Mouse (Mus musculus) limb, embryonic 15.5 days (tissue): ENCODE results near the gene Asna1. TPM values are rescaled to one million over a fixed set of nuclear protein-coding genes. Genes with fewer than 3 reads are reported as not detected.
A peak's percentile ranks its signal among the peaks of the same experiment; 100 is the strongest.

Experiments used
- ATAC-seq: fragments of 200-750 bp; cut with Nextera tagmentation; 2 replicates; pipeline ENCODE4 v1.8.0; 2017; ENCODE audit warnings: low read depth, moderate TSS enrichment; ENCODE audit not compliant: insufficient number of reproducible peaks, low FRiP score, low TSS enrichment
- H3K27ac ChIP-seq: fragments of 300-500 bp; sonication (generic); 2 replicates; pipeline ENCODE4 v1.5.1; 2015; ENCODE audit warnings: moderate library complexity, mild to moderate bottlenecking, inconsistent platforms
- H3K27me3 ChIP-seq: fragments of 300-500 bp; sonication (generic); 2 replicates; pipeline ENCODE4 v1.6.1; 2015; ENCODE audit warnings: inconsistent platforms
- H3K36me3 ChIP-seq: fragments of 300-500 bp; sonication (generic); 2 replicates; pipeline ENCODE4 v1.6.1; 2015; ENCODE audit warnings: inconsistent platforms
- H3K4me1 ChIP-seq: fragments of 300-500 bp; sonication (generic); 2 replicates; pipeline ENCODE4 v1.6.1; 2015; ENCODE audit warnings: inconsistent platforms
- H3K4me2 ChIP-seq: fragments of 300-500 bp; sonication (generic); 2 replicates; pipeline ENCODE4 v1.6.1; 2015; ENCODE audit warnings: mild to moderate bottlenecking, inconsistent platforms
- H3K4me3 ChIP-seq: fragments of 300-500 bp; sonication (generic); 2 replicates; pipeline ENCODE4 v1.5.1; 2015; ENCODE audit warnings: mild to moderate bottlenecking, inconsistent platforms
- H3K9ac ChIP-seq: fragments of 300-500 bp; sonication (generic); 2 replicates; pipeline ENCODE4 v1.6.1; 2015; ENCODE audit warnings: inconsistent platforms
- H3K9me3 ChIP-seq: fragments of 300-500 bp; sonication (generic); 2 replicates; pipeline ENCODE4 v1.6.1; 2016; ENCODE audit warnings: inconsistent platforms
- WGBS: fragments of 180-500 bp; shearing (Covaris S2); methylation state at CpG from one replicate; pipeline ENCODE4 v1.1.7; 2015; 5-methylcytosine and 5-hydroxymethylcytosine counted together
- polyA plus RNA-seq: library from polyadenylated mRNA; unstranded; fragments of >200 nt; fragmentation: Nextera tagmentation; extraction: Ambion mirVana; gene quantifications from 2 replicates; pipeline ENCODE4 v1.2.1, GENCODE M21; 2015

Asna1 gene
- 113 and 117 TPM in 2 replicates for polyA plus RNA-seq

DNA sequence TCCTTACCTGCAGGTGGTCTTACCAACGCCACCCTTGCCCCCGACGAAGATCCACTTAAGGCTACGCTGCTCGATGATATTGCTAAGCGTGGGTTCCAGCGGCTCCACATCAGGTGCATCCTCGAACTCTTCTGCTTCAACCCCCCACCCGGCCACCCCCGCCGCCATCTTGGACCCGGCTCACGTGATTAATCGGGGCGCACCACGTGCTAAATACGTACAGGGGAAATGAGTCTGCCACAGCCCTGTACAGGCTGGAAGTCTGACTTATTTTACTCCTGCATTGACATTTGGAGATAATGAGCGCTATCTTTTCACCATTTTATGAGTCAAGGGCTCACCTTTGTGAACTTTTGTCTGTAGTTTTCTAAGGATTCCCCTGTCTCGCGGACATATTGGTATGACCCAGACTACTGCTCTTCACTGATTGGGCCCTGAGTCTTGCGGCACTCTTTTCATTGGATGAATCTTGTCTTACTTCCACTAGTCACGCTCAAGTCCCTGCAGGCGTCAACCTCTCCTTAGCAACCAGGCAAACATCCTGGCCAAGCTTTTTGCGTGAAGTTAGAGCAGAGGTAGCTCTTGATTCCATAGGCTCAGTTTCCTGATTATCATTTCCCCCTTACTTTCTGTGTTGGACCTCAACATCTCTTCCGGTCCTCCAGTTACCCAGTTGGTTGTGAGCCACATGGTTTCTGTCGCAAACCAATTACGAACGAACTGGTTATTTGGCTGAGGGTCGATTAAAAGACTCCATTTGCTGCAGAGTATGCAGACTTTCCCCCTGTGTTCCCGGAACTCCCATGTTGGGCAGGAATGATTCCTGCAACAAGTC lies at the start of gene Asna1:
Gene Asna1, minus strand, starts transcription at position 184 of the 835 bp plus-strand sequence.
- H3K27me3 ChIP-seq: no peaks in the 10 kb centered on the region
- H3K4me1 ChIP-seq: peaks cover 38% of the 10 kb centered on the region
- H3K9me3 ChIP-seq: no peaks in the 10 kb centered on the region
- H3K4me3 ChIP-seq: peak within 1 kb of the TSS; percentile 84
- peak within 1 kb of the TSS; percentile 92 for H3K27ac ChIP-seq
- H3K4me2 ChIP-seq: peak within 1 kb of the TSS; percentile 88
- ATAC-seq: peak; percentile 87
- H3K36me3 ChIP-seq: peaks cover 51% of the 10 kb centered on the region
- 4% methylated on average over 30 of the region's 30 CpGs for WGBS
- peak within 1 kb of the TSS; percentile 71 for H3K9ac ChIP-seq

GRCm38 (mm10) chr8:85074617-85075016 lies 49.5 kb upstream of the Asna1 start:
- no peaks in the 10 kb centered on the region for H3K27me3 ChIP-seq
- peaks cover 21% of the 10 kb centered on the region; the same call in 1 of the 2 replicates for H3K4me1 ChIP-seq
- no peak overlapping the region for H3K27ac ChIP-seq
- H3K9ac ChIP-seq: no peak overlapping the region
- no peak overlapping the region for H3K4me2 ChIP-seq
- H3K4me3 ChIP-seq: no peak overlapping the region
- H3K9me3 ChIP-seq: no peaks in the 10 kb centered on the region
- no peak for ATAC-seq
- H3K36me3 ChIP-seq: peaks cover 46% of the 10 kb centered on the region
- WGBS: 91% methylated on average over 10 of the region's 10 CpGs

- Histone ChIP-seq H3K9ac (no peak overlapping the region), H3K4me2 (no peak overlapping the region), H3K27me3 (no peaks in the 10 kb centered on the region), H3K27ac (no peak overlapping the region), H3K9me3 (no peaks in the 10 kb centered on the region), H3K4me3 (no peak overlapping the region), H3K36me3 (peaks cover 46% of the 10 kb centered on the region), H3K4me1 (peaks cover 17% of the 10 kb centered on the region; the same call in 1 of the 2 replicates)
- 81% methylated on average over 10 of the region's 10 CpGs for WGBS
- ATAC-seq: no peak
Observed at GRCm38 (mm10) chr8:85074167-85074566, 49.1 kb upstream of the Asna1 start.

GRCm38 (mm10) chr8:85073041-85073612 lies 48.0 kb upstream of the Asna1 start:
- H3K9me3 ChIP-seq: no peaks in the 10 kb centered on the region
- H3K4me2 ChIP-seq: no peak overlapping the region
- no peaks in the 10 kb centered on the region for H3K27me3 ChIP-seq
- no peak for ATAC-seq
- H3K4me3 ChIP-seq: no peak overlapping the region
- peaks cover 38% of the 10 kb centered on the region for H3K36me3 ChIP-seq
- H3K4me1 ChIP-seq: peaks cover 17% of the 10 kb centered on the region; the same call in 1 of the 2 replicates
- no peak overlapping the region for H3K9ac ChIP-seq
- 94% methylated on average over 15 of the region's 15 CpGs for WGBS
- no peak overlapping the region for H3K27ac ChIP-seq

DNA sequence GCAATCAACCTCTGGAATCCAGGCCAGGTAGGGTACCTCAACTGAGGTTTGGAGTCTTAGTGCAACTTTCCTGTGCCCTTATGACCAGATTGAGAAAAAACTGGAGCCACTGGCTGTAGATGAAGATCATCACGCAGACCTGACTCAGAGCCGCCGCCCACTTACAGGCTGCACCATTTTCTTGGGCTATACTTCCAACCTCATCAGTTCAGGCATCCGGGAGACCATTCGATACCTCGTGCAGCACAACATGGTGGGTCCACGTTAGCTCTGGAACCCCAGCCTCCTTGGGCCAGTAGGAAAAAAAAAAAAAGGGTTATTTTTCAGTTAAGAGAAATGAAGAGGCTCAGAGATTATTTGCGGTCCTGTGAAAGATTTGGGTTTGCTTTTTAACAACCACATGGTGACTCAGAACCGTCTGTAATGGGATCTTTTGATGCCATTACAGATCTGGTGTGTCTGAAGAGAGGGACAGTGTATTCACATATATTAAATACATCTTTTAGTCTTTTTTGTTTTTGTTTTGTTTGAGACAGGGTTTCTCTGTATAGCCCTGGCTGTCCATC lies 47.4 kb upstream of the Asna1 start:
- H3K27ac ChIP-seq: peak overlapping the region; percentile 94
- H3K9ac ChIP-seq: peak overlapping the region; percentile 75; the same call in 1 of the 2 replicates
- H3K4me3 ChIP-seq: peak overlapping the region; percentile 90
- peaks cover 38% of the 10 kb centered on the region for H3K36me3 ChIP-seq
- ATAC-seq: no peak
- peak overlapping the region; percentile 77 for H3K4me2 ChIP-seq
- H3K4me1 ChIP-seq: peaks cover 17% of the 10 kb centered on the region; the same call in 1 of the 2 replicates
- H3K9me3 ChIP-seq: no peaks in the 10 kb centered on the region
- 35% methylated on average over 9 of the region's 9 CpGs for WGBS
- H3K27me3 ChIP-seq: no peaks in the 10 kb centered on the region

DNA sequence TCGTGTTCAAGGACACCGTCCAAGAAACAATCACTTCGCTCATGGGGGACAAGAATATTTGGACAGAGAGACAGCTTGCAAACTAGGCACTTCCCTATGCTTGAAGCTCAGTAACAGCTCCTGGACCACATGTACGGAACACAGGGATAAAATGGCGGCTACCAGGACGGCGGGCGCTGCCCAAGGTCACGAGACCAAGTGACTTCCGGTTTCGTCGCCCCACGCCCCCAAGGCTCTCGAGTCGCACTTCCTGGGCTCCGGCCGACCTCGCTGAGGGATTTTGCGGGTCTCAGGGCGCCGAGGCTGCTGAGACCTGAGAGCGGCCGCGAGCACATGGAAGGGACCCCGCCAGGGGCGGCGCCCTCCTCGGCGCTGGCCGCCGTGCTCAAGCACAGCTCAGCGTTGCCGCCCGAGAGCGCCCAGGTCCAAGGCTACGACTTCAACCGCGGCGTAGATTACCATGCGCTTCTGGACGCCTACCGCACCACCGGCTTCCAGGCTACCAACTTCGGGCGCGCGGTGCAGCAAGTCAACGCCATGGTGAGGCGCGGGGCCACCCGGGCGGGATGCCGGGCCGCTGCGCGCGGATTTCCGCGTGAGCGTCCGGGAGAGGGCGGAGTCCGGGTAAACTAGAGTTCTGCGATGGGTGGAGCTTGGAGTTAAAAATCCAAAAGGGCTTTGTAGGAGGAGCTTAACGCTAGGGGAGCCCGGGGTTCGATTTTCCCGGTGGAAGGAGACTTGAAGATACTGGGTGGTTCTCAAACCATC lies 46.6 kb upstream of the Asna1 start, which contains the start of gene Dhps:
Gene Dhps, plus strand, starts transcription at position 244 of the 768 bp plus-strand sequence.
- peaks cover 43% of the 10 kb centered on the region for H3K36me3 ChIP-seq
- peak within 1 kb of the TSS; percentile 75 for H3K9ac ChIP-seq
- peak; percentile 87 for ATAC-seq
- peak within 1 kb of the TSS; percentile 94 for H3K27ac ChIP-seq
- H3K9me3 ChIP-seq: no peaks in the 10 kb centered on the region
- peak within 1 kb of the TSS; percentile 90 for H3K4me3 ChIP-seq
- under 1% methylated on average over 68 of the region's 68 CpGs for WGBS
- peak within 1 kb of the TSS; percentile 77 for H3K4me2 ChIP-seq
- peaks cover 17% of the 10 kb centered on the region; the same call in 1 of the 2 replicates for H3K4me1 ChIP-seq
- H3K27me3 ChIP-seq: no peaks in the 10 kb centered on the region

- H3K36me3 ChIP-seq: peaks cover 43% of the 10 kb centered on the region
- H3K4me3 ChIP-seq: peak overlapping the region; percentile 90
- 0 out of 2 replicates have a peak overlapping the region, but pooled peaks have one; percentile 94 for H3K27ac ChIP-seq
- ATAC-seq: no peak
- no peaks in the 10 kb centered on the region for H3K9me3 ChIP-seq
- peaks cover 17% of the 10 kb centered on the region; the same call in 1 of the 2 replicates for H3K4me1 ChIP-seq
- H3K9ac ChIP-seq: no peak overlapping the region
- 80% methylated on average over 5 of the region's 5 CpGs for WGBS
- H3K27me3 ChIP-seq: no peaks in the 10 kb centered on the region
- peak overlapping the region; percentile 77 for H3K4me2 ChIP-seq
Observed at GRCm38 (mm10) chr8:85071041-85071440, 46.0 kb upstream of the Asna1 start.

DNA sequence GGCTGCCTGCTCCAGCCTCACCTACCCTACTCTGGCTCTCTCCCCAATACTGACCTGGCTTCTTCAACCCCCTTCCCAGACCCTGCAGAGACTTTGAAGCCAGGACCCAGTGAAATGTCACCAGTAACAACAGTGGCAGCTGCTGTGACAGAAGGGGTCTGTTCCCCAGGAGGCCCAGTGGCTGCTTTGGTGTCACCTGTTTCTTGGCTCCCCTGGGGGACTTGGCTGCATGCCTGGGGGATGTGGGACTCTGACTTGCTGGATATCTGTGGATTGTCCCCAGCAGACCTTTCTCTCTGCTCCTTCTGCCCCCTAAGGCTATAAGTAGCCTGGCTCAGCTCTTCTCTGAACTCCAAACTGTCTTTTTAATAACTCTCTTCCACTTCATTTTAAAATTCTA lies 42.9 kb upstream of the Asna1 start, which contains the start of gene Gm5741:
Gene Gm5741, minus strand, starts transcription at position 1 of the 400 bp plus-strand sequence.
- ATAC-seq: no peak
- Histone ChIP-seq H3K27me3 (no peaks in the 10 kb centered on the region), H3K4me2 (no peak within 1 kb of the TSS), H3K4me1 (peaks cover 12% of the 10 kb centered on the region; the same call in 1 of the 2 replicates), H3K36me3 (peaks cover 33% of the 10 kb centered on the region), H3K27ac (no peak within 1 kb of the TSS), H3K9me3 (no peaks in the 10 kb centered on the region), H3K9ac (no peak within 1 kb of the TSS), H3K4me3 (no peak within 1 kb of the TSS)

- Histone ChIP-seq H3K36me3 (peaks cover 33% of the 10 kb centered on the region), H3K4me3 (no peak overlapping the region), H3K4me1 (peaks cover 5% of the 10 kb centered on the region; the same call in 1 of the 2 replicates), H3K4me2 (no peak overlapping the region), H3K27ac (no peak overlapping the region), H3K27me3 (no peaks in the 10 kb centered on the region), H3K9ac (no peak overlapping the region), H3K9me3 (no peaks in the 10 kb centered on the region)
- WGBS: 91% methylated on average over 2 of the region's 2 CpGs
- ATAC-seq: no peak
Observed at GRCm38 (mm10) chr8:85067155-85067554, 42.1 kb upstream of the Asna1 start.

DNA sequence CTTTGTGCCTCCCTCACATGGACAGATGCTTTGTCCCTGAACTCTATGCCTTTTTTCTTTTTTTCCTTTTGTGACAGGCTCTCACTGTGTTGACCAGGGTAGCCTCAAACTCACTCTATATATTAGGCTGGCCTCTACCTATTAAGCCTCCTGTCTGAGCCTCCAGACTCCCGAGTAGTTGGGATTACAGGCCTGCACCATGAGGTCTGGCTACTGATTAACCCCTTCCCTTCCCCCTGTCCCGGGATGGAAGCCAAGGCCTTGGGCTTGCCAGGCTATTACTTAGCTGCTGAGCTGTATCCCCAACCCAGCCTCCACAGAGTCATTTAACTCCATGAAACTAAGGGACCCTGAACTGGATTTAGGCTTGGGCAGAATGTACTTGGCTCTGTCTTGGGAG lies 40.1 kb upstream of the Asna1 start:
- H3K27me3 ChIP-seq: no peaks in the 10 kb centered on the region
- H3K4me3 ChIP-seq: no peak overlapping the region
- H3K4me1 ChIP-seq: peaks cover 13% of the 10 kb centered on the region
- H3K36me3 ChIP-seq: peaks cover 33% of the 10 kb centered on the region
- 25% methylated on average over 2 of the region's 2 CpGs for WGBS
- H3K9ac ChIP-seq: no peak overlapping the region
- no peak overlapping the region for H3K27ac ChIP-seq
- no peaks in the 10 kb centered on the region for H3K9me3 ChIP-seq
- ATAC-seq: no peak
- H3K4me2 ChIP-seq: no peak overlapping the region

DNA sequence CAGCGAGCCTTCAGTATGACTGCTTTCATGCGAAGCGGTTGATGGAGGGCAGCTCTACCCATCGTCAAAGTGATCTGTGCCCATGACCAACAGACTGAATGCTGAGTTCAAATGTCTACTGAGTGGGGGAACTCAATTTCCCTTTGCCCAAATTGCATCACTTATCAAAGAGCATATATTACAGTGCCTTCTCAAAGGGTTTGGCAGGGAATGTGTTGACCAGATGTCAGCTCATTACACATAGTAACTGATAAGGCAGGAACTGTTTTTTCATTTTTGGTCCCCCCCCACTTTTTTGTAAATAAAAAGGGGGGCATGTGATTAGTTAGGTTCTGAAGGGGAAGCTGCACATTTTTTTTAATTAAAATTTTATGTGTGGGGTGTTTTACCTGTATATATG lies 37.5 kb upstream of the Asna1 start:
- Histone ChIP-seq H3K27ac (no peak overlapping the region), H3K4me2 (no peak overlapping the region), H3K27me3 (no peaks in the 10 kb centered on the region), H3K9me3 (no peaks in the 10 kb centered on the region), H3K4me1 (peaks cover 13% of the 10 kb centered on the region), H3K4me3 (no peak overlapping the region), H3K36me3 (peaks cover 33% of the 10 kb centered on the region), H3K9ac (no peak overlapping the region)
- 92% methylated on average over 4 of the region's 4 CpGs for WGBS
- no peak for ATAC-seq
